Mouse (Mus musculus) cerebellum, adult 8-10 months (tissue): ENCODE measurements around the gene Gan.

Experiments used
- DNase-seq: peaks from one replicate; pipeline ENCODE4 v3.0.0; 2022

Gan gene

DNA sequence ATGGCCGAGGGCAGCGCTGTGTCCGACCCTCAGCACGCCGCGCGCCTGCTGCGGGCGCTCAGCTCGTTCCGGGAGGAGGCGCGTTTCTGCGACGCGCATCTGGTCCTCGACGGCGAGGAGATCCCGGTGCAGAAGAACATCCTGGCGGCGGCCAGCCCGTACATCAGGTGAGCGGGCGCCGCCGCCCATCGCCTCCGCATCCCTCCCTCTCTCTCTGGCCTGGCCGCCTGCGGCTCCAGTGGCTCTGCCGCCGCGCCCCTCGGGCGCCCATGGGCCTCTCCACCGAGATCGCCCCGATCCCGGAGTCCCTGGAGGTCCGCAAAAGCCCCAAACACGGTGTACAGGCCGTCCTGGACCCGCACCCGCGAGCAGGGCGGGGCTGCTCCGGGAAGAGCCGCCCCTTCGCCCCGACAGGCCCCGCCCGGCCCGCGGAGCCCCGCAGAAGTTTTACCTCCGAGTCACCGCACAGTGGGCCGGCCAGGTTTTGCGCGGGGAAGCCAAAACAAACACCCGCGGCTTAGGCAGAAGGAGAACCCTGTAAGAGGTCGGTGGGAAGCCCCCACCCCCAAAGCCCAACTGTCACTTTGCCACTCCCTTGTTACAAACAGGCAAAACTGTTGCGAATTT lies at the start of gene Gan:
Gene Gan (plus strand): TSS at position 1 of the 627 bp plus-strand sequence.
- DNase-seq = peak; percentile 31

DNA sequence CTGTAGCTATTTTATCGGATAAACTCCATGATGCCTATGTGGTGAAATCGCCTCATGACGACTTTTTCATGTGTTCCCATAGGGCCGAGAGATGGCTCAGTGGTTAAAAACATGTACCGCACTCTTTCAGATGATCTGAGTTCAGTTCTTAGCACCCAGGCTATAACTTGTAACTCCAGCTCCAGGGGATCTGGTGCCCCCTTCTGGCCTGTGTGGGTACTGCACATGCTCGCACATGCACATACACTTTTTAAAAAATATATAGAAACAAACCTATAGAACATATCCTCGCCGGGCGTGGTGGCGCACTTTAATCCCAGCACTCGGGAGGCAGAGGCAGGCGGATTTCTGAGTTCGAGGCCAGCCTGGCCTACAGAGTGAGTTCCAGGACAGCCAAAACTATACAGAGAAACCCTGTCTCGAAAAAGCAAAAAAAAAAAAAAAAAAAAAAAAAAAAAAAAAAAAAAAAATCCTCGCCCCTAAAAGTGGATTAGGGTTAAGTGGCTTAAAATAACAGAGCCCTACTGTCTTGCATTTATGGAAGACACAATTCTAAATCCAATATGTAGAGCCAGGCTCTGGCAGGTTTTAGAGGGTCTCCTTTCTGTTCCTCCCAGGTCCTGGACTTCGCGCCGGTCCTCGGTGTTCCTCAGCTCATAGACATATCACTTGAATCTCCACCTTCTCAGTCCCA lies 48.8 kb upstream of the Gan start:
- DNase-seq = no peak

GRCm38 (mm10) chr8:117109801-117110390 lies 48.0 kb upstream of the Gan start:
- DNase-seq = peak; percentile 20

DNA sequence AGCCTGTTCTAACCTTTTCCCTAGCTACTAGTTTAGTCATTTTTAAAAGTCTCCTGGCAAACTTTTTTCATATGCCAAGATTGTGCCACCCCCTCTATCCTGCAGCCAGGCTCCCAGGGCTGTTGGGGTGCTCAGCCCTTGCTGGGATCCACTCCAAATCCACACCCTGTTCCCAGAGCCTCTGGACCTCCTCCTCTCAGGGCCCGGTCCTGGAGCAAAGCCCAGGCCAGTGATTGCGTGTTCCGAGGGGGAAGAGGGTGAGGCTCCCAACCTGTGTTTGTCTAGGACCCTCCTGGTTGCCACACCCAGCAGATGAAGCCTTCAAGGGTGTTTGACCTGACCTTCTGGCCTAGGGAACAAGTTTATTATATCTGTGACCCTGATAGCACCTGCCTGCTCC lies 46.3 kb upstream of the Gan start:
- DNase-seq = no peak

DNA sequence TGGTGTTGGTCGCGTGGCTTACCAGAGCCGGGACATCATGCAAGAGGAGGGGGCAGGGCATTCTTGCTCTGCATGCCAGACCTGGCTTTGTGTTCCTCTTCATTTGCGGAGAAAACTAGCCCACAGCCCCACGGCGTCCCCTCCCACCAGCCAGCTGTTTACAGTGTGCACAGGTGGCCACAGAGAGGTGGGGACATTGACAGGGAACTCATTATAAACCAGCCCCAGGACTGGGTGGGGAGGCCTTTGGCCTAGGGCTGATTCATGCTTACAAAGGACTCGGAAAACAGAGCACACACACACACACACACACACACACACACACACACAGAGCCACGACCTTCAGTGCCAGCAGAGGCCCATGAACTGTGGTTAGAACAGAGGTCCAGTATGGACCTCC lies 45.7 kb upstream of the Gan start:
- no peak for DNase-seq

GRCm38 (mm10) chr8:117115094-117115493 lies 42.8 kb upstream of the Gan start:
- no peak for DNase-seq

DNA sequence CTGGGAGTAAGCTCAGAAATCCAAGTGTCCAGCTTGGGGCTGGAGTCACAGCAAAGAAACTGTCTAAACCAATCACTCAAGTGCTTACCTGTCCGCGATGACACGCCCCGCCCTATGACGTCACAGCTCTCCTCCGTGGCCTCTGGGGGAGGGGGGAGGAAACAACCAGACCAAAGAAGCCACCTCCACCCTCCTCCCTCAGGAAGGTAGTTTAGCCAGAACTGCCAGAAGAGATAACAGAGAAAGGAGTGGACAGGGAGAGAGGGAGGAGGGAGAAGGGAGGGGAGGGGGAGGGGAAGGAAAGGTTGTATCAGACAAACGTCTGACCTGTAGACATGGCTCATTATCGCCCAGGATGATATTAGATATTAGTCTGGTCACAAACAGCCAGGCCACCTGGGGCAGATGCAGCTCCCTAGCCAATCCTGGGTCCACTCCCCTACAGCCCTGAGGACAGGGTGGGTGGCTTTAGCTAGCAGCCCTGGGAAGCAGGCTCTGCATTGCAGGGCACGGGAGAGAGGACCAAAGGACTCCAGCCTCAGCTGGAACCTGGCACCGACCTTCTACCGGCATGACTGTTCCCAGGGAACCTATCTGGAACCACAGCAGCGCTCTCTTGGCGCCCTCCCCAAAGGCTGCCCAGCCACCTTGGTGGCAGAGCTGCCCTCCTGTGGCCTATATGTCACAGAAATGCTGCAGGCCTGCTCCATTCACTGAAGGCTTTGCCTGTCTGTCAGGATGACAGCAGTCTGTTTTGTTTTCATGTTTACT lies 42.1 kb upstream of the Gan start:
- peak; percentile 25 for DNase-seq

GRCm38 (mm10) chr8:117116534-117116933 lies 41.4 kb upstream of the Gan start:
- no peak for DNase-seq

DNA sequence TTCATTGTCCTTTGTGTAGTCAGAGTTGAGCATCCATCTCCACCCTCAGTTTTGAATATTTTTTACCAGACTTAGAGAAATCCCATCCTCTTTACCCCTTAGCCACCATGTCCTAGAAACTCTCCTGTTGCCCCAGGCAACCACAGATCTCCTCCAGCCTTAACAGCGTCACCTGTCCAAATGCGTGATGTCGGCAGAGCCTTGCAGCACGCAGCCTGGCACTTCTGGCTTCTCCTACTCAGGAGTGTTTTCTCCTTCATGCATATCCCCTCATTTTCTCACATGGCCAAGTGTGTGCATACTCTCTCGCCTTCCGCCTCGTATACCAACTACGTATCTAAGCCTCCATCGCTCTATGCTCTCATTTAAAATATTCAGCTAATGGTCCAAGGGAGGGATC lies 39.5 kb upstream of the Gan start:
- no peak for DNase-seq

GRCm38 (mm10) chr8:117121277-117121676 lies 36.7 kb upstream of the Gan start:
- DNase-seq = no peak

DNA sequence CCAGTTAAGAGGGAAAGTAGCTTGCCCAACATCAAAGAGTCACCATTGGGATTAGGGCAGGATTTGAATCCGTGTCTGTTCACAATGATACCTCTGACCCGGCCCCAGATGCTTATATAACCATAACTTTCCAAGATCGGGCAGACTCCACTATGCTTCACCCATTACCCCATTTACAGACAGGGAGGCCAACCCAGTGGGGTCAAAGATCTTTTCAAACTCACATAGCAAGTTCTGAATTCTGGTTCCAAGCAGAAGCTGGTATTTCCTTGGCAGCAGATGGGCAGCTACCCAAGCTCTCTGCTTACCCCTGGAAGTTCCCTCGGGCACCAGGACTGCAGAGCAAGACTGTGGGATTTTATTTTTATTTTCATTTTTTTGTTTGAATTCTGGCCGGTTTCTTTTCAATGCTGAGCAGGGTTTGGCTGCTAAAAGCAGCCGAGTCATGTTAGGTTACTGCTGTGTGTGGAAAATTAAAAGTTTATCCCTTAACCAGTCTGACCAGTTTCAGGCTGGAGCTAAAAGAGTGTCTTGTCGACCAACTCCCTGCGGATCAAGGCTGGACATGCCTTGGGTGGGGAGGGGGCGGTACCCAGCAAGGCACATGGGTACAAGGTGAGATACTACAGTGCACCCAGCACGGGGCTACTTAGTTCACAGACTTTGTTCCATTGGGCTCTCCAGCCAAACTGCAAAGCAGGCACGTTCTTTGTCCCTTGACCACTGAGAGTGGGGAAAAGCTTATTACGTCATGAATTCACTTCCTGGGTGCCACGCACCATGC lies 33.9 kb upstream of the Gan start:
- no peak for DNase-seq

DNA sequence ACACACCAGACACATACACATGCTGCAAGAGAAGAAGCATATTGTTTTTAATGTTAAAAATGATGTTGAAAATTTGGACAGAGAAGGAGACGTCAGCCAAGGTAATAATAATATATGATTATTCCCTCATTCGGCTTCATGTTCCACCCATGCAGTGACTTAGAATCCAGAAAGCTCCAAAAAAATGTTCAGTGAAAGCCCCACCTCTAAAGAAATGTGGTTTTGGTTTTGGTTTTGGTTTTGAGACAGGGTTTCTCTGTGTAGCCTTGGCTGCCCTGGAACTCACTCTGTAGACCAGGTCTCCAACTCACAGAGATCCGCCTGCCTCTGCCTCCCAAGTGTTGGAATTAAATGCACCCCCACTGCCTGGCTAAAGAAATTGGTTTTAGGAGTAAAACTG lies 32.1 kb upstream of the Gan start:
- DNase-seq = no peak

DNA sequence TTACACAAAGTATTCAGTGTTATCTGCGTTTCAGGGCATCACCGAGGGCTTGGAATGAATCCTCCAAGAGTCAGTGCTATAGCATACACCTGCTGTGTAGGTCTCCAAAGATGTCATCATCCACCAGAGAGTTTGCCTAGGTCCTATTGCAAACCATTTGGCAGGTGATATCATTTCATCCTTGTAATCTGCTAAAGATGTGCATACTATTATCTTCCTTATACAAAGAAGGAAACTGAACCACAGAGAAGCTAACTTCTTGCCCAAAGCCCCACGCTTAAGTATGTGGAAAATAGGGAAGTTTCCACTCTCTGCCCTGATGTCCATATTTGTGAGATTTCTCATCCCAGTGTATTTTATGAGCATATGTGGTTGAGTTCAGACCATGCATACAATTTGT lies 31.5 kb upstream of the Gan start:
- no peak for DNase-seq

- DNase-seq = no peak
Observed at GRCm38 (mm10) chr8:117127063-117127462, 30.9 kb upstream of the Gan start.

GRCm38 (mm10) chr8:117133702-117134101 lies 24.2 kb upstream of the Gan start:
- DNase-seq = no peak

DNA sequence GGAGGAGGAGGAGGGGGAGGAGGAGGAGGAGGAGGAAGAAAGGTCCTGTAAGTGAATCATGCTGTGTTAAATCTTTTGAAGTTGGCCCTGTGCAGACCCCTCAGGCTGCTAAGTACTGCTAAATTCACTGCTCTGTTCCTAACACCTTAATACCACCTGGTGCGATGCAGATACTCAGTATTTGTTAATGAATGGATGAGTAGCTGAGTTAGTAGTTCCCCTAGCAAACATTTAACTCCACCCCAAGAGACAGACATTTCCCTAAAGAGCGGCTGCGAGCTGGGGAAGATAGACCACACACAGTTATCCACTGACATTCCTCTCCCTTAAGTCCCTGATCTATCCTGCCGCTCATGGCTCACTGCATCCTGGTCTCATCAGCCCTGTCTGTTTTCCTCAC lies 21.6 kb upstream of the Gan start:
- DNase-seq = no peak

- DNase-seq = no peak
Observed at GRCm38 (mm10) chr8:117136763-117137162, 21.2 kb upstream of the Gan start.

GRCm38 (mm10) chr8:117137357-117137756 lies 20.6 kb upstream of the Gan start:
- DNase-seq = no peak

GRCm38 (mm10) chr8:117148520-117148919 lies 9.4 kb upstream of the Gan start:
- no peak for DNase-seq

- no peak for DNase-seq
Observed at GRCm38 (mm10) chr8:117156149-117156548, 1.8 kb upstream of the Gan start.

GRCm38 (mm10) chr8:117156866-117157768 lies 818 bp upstream of the Gan start:
- DNase-seq = no peak

- peak; percentile 97 for DNase-seq
Observed at GRCm38 (mm10) chr8:117157769-117158091, 205 bp upstream of the Gan start.
